Mouse (Mus musculus) gonadal fat pad, adult 2 months (tissue): Measurements from ENCODE around the gene Lgals4. TPM values are rescaled to one million over a fixed set of nuclear protein-coding genes. Genes with fewer than 3 reads are reported as not detected.

Experiments used
- DNase-seq: peaks from one replicate; pipeline ENCODE4 v3.0.0-alpha.2; 2012; ENCODE audit warnings: low read depth
- polyA plus RNA-seq: library from polyadenylated mRNA; depleted of rRNA; stranded (reverse); fragments of >200 nt; gene quantifications from 2 replicates; pipeline ENCODE4 v1.2.3, GENCODE M21; 2012

Lgals4 gene
- polyA plus RNA-seq, 1 experiment: 30.4 TPM

GRCm38 (mm10) chr7:28808221-28808941 lies 25.3 kb upstream of the Lgals4 start, which contains the start of gene Hnrnpl:
Hnrnpl (plus strand) TSS chr7:28808541.
- no peak for DNase-seq

GRCm38 (mm10) chr7:28808957-28809393 lies 24.7 kb upstream of the Lgals4 start:
- DNase-seq: no peak

- DNase-seq: no peak
Observed at GRCm38 (mm10) chr7:28809401-28810089, 24.1 kb upstream of the Lgals4 start.

- peak; percentile 98 for DNase-seq
Observed at GRCm38 (mm10) chr7:28810107-28811066, 23.3 kb upstream of the Lgals4 start.

- no peak for DNase-seq
Observed at GRCm38 (mm10) chr7:28811228-28811627, 22.4 kb upstream of the Lgals4 start.

GRCm38 (mm10) chr7:28811640-28812275 lies 21.9 kb upstream of the Lgals4 start:
- no peak for DNase-seq

GRCm38 (mm10) chr7:28812436-28812835 lies 21.2 kb upstream of the Lgals4 start:
- no peak for DNase-seq

- no peak for DNase-seq
Observed at GRCm38 (mm10) chr7:28812949-28813348, 20.7 kb upstream of the Lgals4 start.

GRCm38 (mm10) chr7:28814306-28815034 lies 19.2 kb upstream of the Lgals4 start:
- no peak for DNase-seq

- DNase-seq: no peak
Observed at GRCm38 (mm10) chr7:28815230-28815629, 18.4 kb upstream of the Lgals4 start.

GRCm38 (mm10) chr7:28816201-28816600 lies 17.5 kb upstream of the Lgals4 start:
- DNase-seq: no peak

GRCm38 (mm10) chr7:28816920-28817319 lies 16.7 kb upstream of the Lgals4 start:
- no peak for DNase-seq

- no peak for DNase-seq
Observed at GRCm38 (mm10) chr7:28817524-28817923, 16.1 kb upstream of the Lgals4 start.

- DNase-seq: no peak
Observed at GRCm38 (mm10) chr7:28817957-28818356, 15.7 kb upstream of the Lgals4 start.

GRCm38 (mm10) chr7:28818436-28818835 lies 15.2 kb upstream of the Lgals4 start:
- DNase-seq: no peak

GRCm38 (mm10) chr7:28818861-28819452 lies 14.7 kb upstream of the Lgals4 start:
- no peak for DNase-seq

GRCm38 (mm10) chr7:28819571-28819970 lies 14.1 kb upstream of the Lgals4 start:
- DNase-seq: no peak

- DNase-seq: no peak
Observed at GRCm38 (mm10) chr7:28820358-28821260, 13.0 kb upstream of the Lgals4 start.

GRCm38 (mm10) chr7:28821261-28821831 lies 12.3 kb upstream of the Lgals4 start:
- DNase-seq: no peak
